Comparison of ENCODE assay signal across 9 mouse cellular contexts in the genomic region with DNA sequence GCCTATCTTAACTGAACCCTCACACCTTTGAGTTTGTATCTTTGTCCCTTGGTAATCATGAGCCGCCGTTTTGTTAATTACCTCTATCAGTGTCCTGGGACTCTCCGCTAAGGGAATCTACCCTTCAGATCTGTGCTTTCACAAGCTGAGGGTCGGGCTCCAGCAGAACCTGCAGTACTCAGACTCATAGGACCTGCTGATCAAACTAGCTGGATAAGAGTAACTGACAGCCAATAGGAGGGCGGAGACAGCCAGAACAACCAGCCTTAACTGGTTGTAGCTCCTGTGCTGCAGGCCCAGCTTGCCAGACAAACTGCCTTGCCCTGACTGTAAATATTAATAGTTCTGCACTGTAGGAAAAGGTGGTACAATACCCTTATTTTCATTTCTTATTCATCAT.
DNase-seq lines count a peak whose midpoint lies in the region.
"Had no signal": no experiment of that assay in that cellular context is flagged by ENCODE, and none has a peak within 500 bp of the region (broad histone marks: within the 10 kb centered on the region; RNA-seq: fewer than 3 reads in every experiment).

No protein-coding gene starts in this region.

- no peaks in the 10 kb centered on the region for H3K9me3 ChIP-seq in embryonic facial prominence, embryonic 10.5 days
- H3K9me3 ChIP-seq: limb, embryonic 13.5 days had no signal

- H3K27me3 ChIP-seq in embryonic facial prominence, embryonic 10.5 days (replicated peaks; ENCODE audit: low read depth, poor library complexity, severe bottlenecking), result no peaks in the 10 kb centered on the region
- H3K27me3 ChIP-seq: limb, embryonic 13.5 days had no signal

- H3K27ac ChIP-seq in embryonic facial prominence, embryonic 10.5 days (replicated peaks), result no peak overlapping the region
- H3K27ac ChIP-seq: limb, embryonic 13.5 days had no signal

- intact Hi-C loops in gastrocnemius, postnatal 14 days (cut with DNase I; ENCODE audit: low total_unique reads), result no loop called here
- intact Hi-C loops in heart, postnatal 36 days (cut with DNase I), result no loop called here

- H3K36me3 ChIP-seq in embryonic facial prominence, embryonic 10.5 days (replicated peaks), result no peaks in the 10 kb centered on the region
- H3K36me3 ChIP-seq: limb, embryonic 13.5 days had no signal

- peak; percentile 2 for DNase-seq in gastrocnemius, adult 18-20 months (ENCODE audit: low spot score)
- DNase-seq in gastrocnemius, postnatal 14 days, result no peak
- peak; percentile 11 for DNase-seq in embryonic facial prominence, embryonic 10.5 days (ENCODE audit: low spot score)
- DNase-seq in heart, postnatal 36 days, result peak; percentile 8 to 19
- DNase-seq in lung, postnatal 36 days, result peak; percentile 18
- no peak for DNase-seq in right cerebral cortex, postnatal 25 days
- DNase-seq in natural killer cell, adult 2 months (ENCODE audit: low spot score in 2 of 2), result no peak
- no peak for DNase-seq in spleen, postnatal 36 days (ENCODE audit: low spot score in 2 of 2)

- 47% methylated on average over 5 of the region's 5 CpGs for WGBS in embryonic facial prominence, embryonic 10.5 days

- H3K4me1 ChIP-seq in embryonic facial prominence, embryonic 10.5 days, result peaks cover 46% of the 10 kb centered on the region

- H3K4me3 ChIP-seq in embryonic facial prominence, embryonic 10.5 days, result no peak overlapping the region
- H3K4me3 ChIP-seq: limb, embryonic 13.5 days had no signal

Comparison
In these comparisons a context has a peak if more than half of its experiments do, and no peak if none do; other contexts are left out.
1. DNase-seq: peak in gastrocnemius, adult 18-20 months (single experiment), embryonic facial prominence, embryonic 10.5 days (single experiment), heart, postnatal 36 days (2 of 2) and lung, postnatal 36 days (single experiment); none in gastrocnemius, postnatal 14 days (single experiment), right cerebral cortex, postnatal 25 days (single experiment), natural killer cell, adult 2 months (0 of 2) and spleen, postnatal 36 days (0 of 2).